ENCODE assay signal across 8 mouse cellular contexts in the genomic region with DNA sequence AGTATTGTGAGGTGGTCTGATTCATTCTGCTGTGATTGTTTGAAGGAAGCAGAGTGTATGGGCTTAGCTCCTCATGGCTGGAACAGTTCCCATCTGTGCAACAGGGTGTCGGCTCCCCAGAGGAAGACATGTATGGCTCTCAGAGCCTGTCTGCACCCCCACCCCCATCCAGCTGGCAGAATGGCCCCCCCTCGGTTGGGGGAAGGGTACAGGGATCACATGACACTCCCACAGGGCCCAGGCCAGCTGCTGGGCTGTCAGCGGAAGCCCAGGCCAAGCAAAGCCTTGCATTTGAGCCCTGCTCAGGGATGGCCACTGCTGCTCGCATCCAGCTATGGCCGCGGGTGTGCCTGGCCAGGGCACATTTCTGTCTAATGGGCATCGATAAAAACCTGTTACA. TPM values are rescaled to one million over a fixed set of nuclear protein-coding genes. Genes with fewer than 3 reads are reported as not detected.
A peak's percentile ranks its signal among the peaks of the same experiment; 100 is the strongest.
DNase-seq lines count a peak whose midpoint lies in the region; ATAC-seq and TF ChIP-seq lines count a peak whose summit lies in the region.
"Had no signal": no experiment of that assay in that cellular context is flagged by ENCODE, and none has a peak within 500 bp of the region (broad histone marks: within the 10 kb centered on the region; RNA-seq: fewer than 3 reads in every experiment).

No protein-coding gene starts in this region.

- no peak overlapping the region for H3K4me2 ChIP-seq in forebrain, embryonic 12.5 days
- H3K4me2 ChIP-seq in heart, embryonic 15.5 days = 0 out of 2 replicates have a peak overlapping the region, but pooled peaks have one; percentile 7

- peak; percentile 73 to 86 for DNase-seq in layer of hippocampus, adult 18-20 months (ENCODE audit: low spot score in 2 of 2)
- peak; percentile 79 to 91 for DNase-seq in lung, postnatal 4 days
- DNase-seq in skeletal muscle tissue, adult 2 months (ENCODE audit: low read depth, low spot score) = peak; percentile 89

- H3K4me3 ChIP-seq in C2C12 (ENCODE audit: insufficient read depth, poor library complexity, severe bottlenecking) = no peak overlapping the region
- no peak overlapping the region for H3K4me3 ChIP-seq in bone marrow, adult 2 months (replicated peaks; ENCODE audit: control insufficient read depth, low read depth, low read length)
- H3K4me3 ChIP-seq in forebrain, embryonic 12.5 days (replicated peaks) = no peak overlapping the region
- H3K4me3 ChIP-seq in heart, embryonic 15.5 days = no peak overlapping the region

- H3K36me3 ChIP-seq in C2C12 (ENCODE audit: control insufficient read depth, insufficient read depth) = no peaks in the 10 kb centered on the region
- H3K36me3 ChIP-seq in forebrain, embryonic 12.5 days (replicated peaks) = peaks cover 29% of the 10 kb centered on the region
- peaks cover 11% of the 10 kb centered on the region for H3K36me3 ChIP-seq in heart, embryonic 15.5 days

- H3K9ac ChIP-seq in forebrain, embryonic 12.5 days = no peak overlapping the region
- H3K9ac ChIP-seq in heart, embryonic 15.5 days = peak overlapping the region; percentile 12; the same call in 1 of the 2 replicates

- H3K27ac ChIP-seq in bone marrow, adult 2 months (ENCODE audit: control insufficient read depth, insufficient read depth, low read depth, low read length, poor library complexity) = peak overlapping the region; percentile 23
- H3K27ac ChIP-seq in forebrain, embryonic 12.5 days = peak overlapping the region; percentile 65
- H3K27ac ChIP-seq in heart, embryonic 15.5 days = peak overlapping the region; percentile 64

- H3K79me2 ChIP-seq in C2C12 (ENCODE audit: control insufficient read depth, insufficient read depth) = no peaks in the 10 kb centered on the region

- H3ac ChIP-seq in C2C12 (ENCODE audit: control insufficient read depth, insufficient read length, low read depth) = no peak overlapping the region

- no peak for TF ChIP-seq POLR2A in bone marrow, adult 2 months (IDR thresholded peaks at IDR 0.05; ENCODE audit: borderline replicate concordance, control insufficient read depth, low read depth, low read length)

- no peaks in the 10 kb centered on the region for H3K9me3 ChIP-seq in forebrain, embryonic 12.5 days
- no peaks in the 10 kb centered on the region for H3K9me3 ChIP-seq in heart, embryonic 15.5 days (replicated peaks)

- WGBS in bone marrow, adult 2 months = 47% methylated on average over 7 of the region's 7 CpGs
- 58% methylated on average over 7 of the region's 7 CpGs for WGBS in forebrain, embryonic 12.5 days
- WGBS in heart, embryonic 15.5 days = 48% methylated on average over 7 of the region's 7 CpGs

- ATAC-seq in forebrain, embryonic 12.5 days (ENCODE audit: low FRiP score) = peak; percentile 42
- no peak; the same call in 1 of the 2 replicates for ATAC-seq in heart, embryonic 15.5 days (replicated peaks; ENCODE audit: insufficient number of reproducible peaks, insufficient read depth, low FRiP score, low read depth)

- no peak for TF ChIP-seq CTCF in C2C12 (IDR thresholded peaks at IDR 0.05; ENCODE audit: control insufficient read depth, insufficient read depth, insufficient read length)
- no peak for TF ChIP-seq CTCF in bone marrow, adult 2 months (IDR thresholded peaks at IDR 0.05; ENCODE audit: control insufficient read depth, insufficient read depth, low read length)

- no peaks in the 10 kb centered on the region for H3K79me3 ChIP-seq in C2C12 (ENCODE audit: low read depth)

- no peaks in the 10 kb centered on the region for H3K27me3 ChIP-seq in C2C12 (ENCODE audit: control insufficient read depth, insufficient read depth, insufficient read length)
- no peaks in the 10 kb centered on the region for H3K27me3 ChIP-seq in forebrain, embryonic 12.5 days
- no peaks in the 10 kb centered on the region for H3K27me3 ChIP-seq in heart, embryonic 15.5 days

- H3K4me1 ChIP-seq in bone marrow, adult 2 months (ENCODE audit: control insufficient read depth, insufficient read depth, low read length) = peaks cover 9% of the 10 kb centered on the region
- peaks cover 67% of the 10 kb centered on the region for H3K4me1 ChIP-seq in forebrain, embryonic 12.5 days
- peaks cover 64% of the 10 kb centered on the region for H3K4me1 ChIP-seq in heart, embryonic 15.5 days (replicated peaks)

TF ChIP-seq in C2C12, 6 proteins besides CTCF, POLR2A, EP300 and RAD21:
- no peak for TF ChIP-seq CEBPB (IDR thresholded peaks at IDR 0.05; ENCODE audit: low read depth)
- peak; percentile 43 for TF ChIP-seq MYOD1 (IDR thresholded peaks at IDR 0.05; ENCODE audit: control insufficient read depth, insufficient read length, low read depth)
- no peak for TF ChIP-seq MAX (IDR thresholded peaks at IDR 0.05)
- TF ChIP-seq MYOG (IDR thresholded peaks at IDR 0.05; ENCODE audit: control insufficient read depth, extremely low read depth, insufficient read length) = no peak
- TF ChIP-seq USF1 (IDR thresholded peaks at IDR 0.05; ENCODE audit: low read depth) = peak; percentile 74

RNA-seq across cellular contexts. Expression of a gene that starts 24.0 kb away (rescaled TPM):
- not detected for polyA plus RNA-seq in C2C12 (2012; fragmentation: generic; extraction: Trizol)
- 0.72 TPM in 1 of 2 replicates, not detected in the other for polyA plus RNA-seq in bone marrow, adult 2 months (2011; ENCODE audit: insufficient read depth, insufficient read length, low replicate concordance, missing spikeins)
- not detected in 2 replicates for polyA plus RNA-seq in forebrain, embryonic 12.5 days (2016; fragmentation: Nextera tagmentation; extraction: Ambion mirVana)
- polyA plus RNA-seq in heart, embryonic 15.5 days (2015; fragmentation: Nextera tagmentation; extraction: Ambion mirVana) = 0.25 TPM in 1 of 2 replicates, not detected in the other
- not detected for total RNA-seq in layer of hippocampus, adult 18-20 months (2021)
- total RNA-seq: neutrophil, adult 5-6 weeks had no signal

RNA-seq across cellular contexts. Expression of a gene that starts 26.3 kb away (rescaled TPM):
- 10.5 TPM for polyA plus RNA-seq in C2C12 (2012; fragmentation: generic; extraction: Trizol)
- polyA plus RNA-seq in bone marrow, adult 2 months (2011; ENCODE audit: insufficient read depth, insufficient read length, low replicate concordance, missing spikeins) = 5.2 and 5.5 TPM in 2 replicates
- polyA plus RNA-seq in forebrain, embryonic 12.5 days (2016; fragmentation: Nextera tagmentation; extraction: Ambion mirVana) = 55.2 and 62.6 TPM in 2 replicates
- 17.5 and 24.6 TPM in 2 replicates for polyA plus RNA-seq in heart, embryonic 15.5 days (2015; fragmentation: Nextera tagmentation; extraction: Ambion mirVana)
- 100 to 1,000 TPM; 127 to 132 TPM for total RNA-seq in layer of hippocampus, adult 18-20 months (2021)

RNA-seq across cellular contexts. Expression of a gene that starts 33.3 kb away (rescaled TPM):
- polyA plus RNA-seq in C2C12 (2012; fragmentation: generic; extraction: Trizol) = not detected
- not detected in 2 replicates for polyA plus RNA-seq in bone marrow, adult 2 months (2011; ENCODE audit: insufficient read depth, insufficient read length, low replicate concordance, missing spikeins)
- polyA plus RNA-seq in forebrain, embryonic 12.5 days (2016; fragmentation: Nextera tagmentation; extraction: Ambion mirVana) = 0.61 and 0.64 TPM in 2 replicates
- polyA plus RNA-seq in heart, embryonic 15.5 days (2015; fragmentation: Nextera tagmentation; extraction: Ambion mirVana) = 1.3 and 1.5 TPM in 2 replicates
- 1 to 10 TPM; 1.0 to 1.8 TPM for total RNA-seq in layer of hippocampus, adult 18-20 months (2021)
- total RNA-seq: neutrophil, adult 5-6 weeks had no signal

RNA-seq across cellular contexts. Expression of a gene that starts 42.5 kb away (rescaled TPM):
- not detected for polyA plus RNA-seq in C2C12 (2012; fragmentation: generic; extraction: Trizol)
- 1.8 TPM in 1 of 2 replicates, not detected in the other for polyA plus RNA-seq in bone marrow, adult 2 months (2011; ENCODE audit: insufficient read depth, insufficient read length, low replicate concordance, missing spikeins)
- polyA plus RNA-seq in forebrain, embryonic 12.5 days (2016; fragmentation: Nextera tagmentation; extraction: Ambion mirVana) = 0.32 TPM in 2 replicates
- 0.67 and 1.1 TPM in 2 replicates for polyA plus RNA-seq in heart, embryonic 15.5 days (2015; fragmentation: Nextera tagmentation; extraction: Ambion mirVana)
- total RNA-seq in layer of hippocampus, adult 18-20 months (2021) = 1 to 10 TPM; 1.5 to 2.2 TPM
- total RNA-seq: neutrophil, adult 5-6 weeks had no signal

RNA-seq across cellular contexts. Expression of a gene that starts 44.3 kb away (rescaled TPM):
- polyA plus RNA-seq in C2C12 (2012; fragmentation: generic; extraction: Trizol) = 28.1 TPM
- polyA plus RNA-seq in bone marrow, adult 2 months (2011; ENCODE audit: insufficient read depth, insufficient read length, low replicate concordance, missing spikeins) = 14.5 and 14.7 TPM in 2 replicates
- polyA plus RNA-seq in forebrain, embryonic 12.5 days (2016; fragmentation: Nextera tagmentation; extraction: Ambion mirVana) = 46.9 and 50.9 TPM in 2 replicates
- polyA plus RNA-seq in heart, embryonic 15.5 days (2015; fragmentation: Nextera tagmentation; extraction: Ambion mirVana) = 24.0 and 27.8 TPM in 2 replicates
- 10 to 100 TPM; 19.6 to 20.5 TPM for total RNA-seq in layer of hippocampus, adult 18-20 months (2021)
